Mouse (Mus musculus): ENCODE results near the gene AC129217.1.

DNA sequence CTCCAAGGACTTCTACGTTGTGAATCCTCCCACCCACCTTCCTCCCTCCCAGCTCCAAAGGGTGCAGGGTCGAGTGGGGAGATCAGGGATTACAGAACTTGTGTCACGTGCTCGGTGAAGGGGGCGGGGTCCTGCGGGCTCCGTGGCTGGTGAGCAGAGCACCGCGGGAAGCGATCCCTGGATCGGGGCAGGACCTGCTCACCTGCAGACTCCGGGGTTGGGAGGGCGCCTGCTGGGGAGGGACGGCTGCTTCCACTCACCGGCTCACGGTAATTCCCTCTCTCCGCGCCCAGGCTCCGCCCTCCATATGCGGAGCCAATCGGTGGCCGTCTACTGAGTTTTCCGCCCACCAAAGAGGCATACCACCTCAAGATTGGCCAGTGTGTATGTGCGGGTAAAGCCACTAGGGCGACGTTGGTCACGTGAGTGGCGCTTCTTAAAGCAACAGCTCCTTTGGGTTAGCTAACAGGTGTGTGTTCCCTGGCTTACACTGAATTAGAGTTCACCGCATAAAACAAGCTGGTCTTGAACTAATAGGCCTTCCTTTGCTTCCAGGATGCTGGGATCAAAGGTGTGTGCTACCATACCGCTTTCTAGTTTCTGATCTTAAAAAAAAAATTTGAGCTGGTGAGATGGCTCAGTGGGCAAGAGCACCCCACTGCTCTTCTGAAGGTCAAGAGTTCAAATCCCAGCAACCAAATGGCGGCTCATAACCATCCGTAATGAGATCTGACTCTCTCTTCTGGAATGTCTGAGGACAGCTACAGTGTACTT, 43.4 kb upstream of the AC129217.1 start, which contains the start of gene Taf6l:
- TF ChIP-seq CTCF (IDR thresholded peaks at IDR 0.05) (peak; percentile 68), EP300 (IDR thresholded peaks at IDR 0.05; ENCODE audit: insufficient read depth, low read depth, low read length) (0 out of 2 replicates have a peak, but pooled peaks have one; percentile 60)

All from heart, adult 2 months (tissue).